In genomic region chr11:87449200-87449547, GRCm38 (mm10) we compare ENCODE assay signal across 8 mouse cellular contexts. TPM values are rescaled to one million over a fixed set of nuclear protein-coding genes. Genes with fewer than 3 reads are reported as not detected.
DNase-seq lines count a peak whose midpoint lies in the region; ATAC-seq and TF ChIP-seq lines count a peak whose summit lies in the region.

No protein-coding gene starts in this region.

- no peak for ATAC-seq in heart, embryonic 14.5 days (ENCODE audit: insufficient number of reproducible peaks, insufficient read depth, low FRiP score, low read depth)
- no peak for ATAC-seq in midbrain, embryonic 12.5 days (ENCODE audit: low FRiP score, low read depth)
- ATAC-seq in midbrain, postnatal 0 days (ENCODE audit: low FRiP score): no peak
- ATAC-seq in limb, embryonic 15.5 days (ENCODE audit: insufficient number of reproducible peaks, low FRiP score, low TSS enrichment, low read depth): no peak
- ATAC-seq in stomach, embryonic 15.5 days (ENCODE audit: insufficient read depth, low FRiP score, low read depth): no peak

- no peaks in the 10 kb centered on the region for H3K9me3 ChIP-seq in heart, embryonic 14.5 days (ENCODE audit: control insufficient read depth, low read length)
- no peaks in the 10 kb centered on the region for H3K9me3 ChIP-seq in midbrain, embryonic 12.5 days
- no peaks in the 10 kb centered on the region for H3K9me3 ChIP-seq in midbrain, postnatal 0 days (ENCODE audit: low read length)
- no peaks in the 10 kb centered on the region for H3K9me3 ChIP-seq in limb, embryonic 15.5 days
- no peaks in the 10 kb centered on the region for H3K9me3 ChIP-seq in stomach, embryonic 15.5 days

- H3K4me2 ChIP-seq in heart, embryonic 14.5 days (ENCODE audit: low read length): no peak overlapping the region
- no peak overlapping the region for H3K4me2 ChIP-seq in midbrain, embryonic 12.5 days (replicated peaks)
- no peak overlapping the region for H3K4me2 ChIP-seq in midbrain, postnatal 0 days (ENCODE audit: low read depth, low read length, poor library complexity, severe bottlenecking)
- H3K4me2 ChIP-seq in limb, embryonic 15.5 days: no peak overlapping the region
- no peak overlapping the region for H3K4me2 ChIP-seq in stomach, embryonic 15.5 days

- WGBS in heart, embryonic 14.5 days: 14% methylated on average over 3 of the region's 3 CpGs
- 16% methylated on average over 3 of the region's 3 CpGs for WGBS in midbrain, embryonic 12.5 days
- WGBS in midbrain, postnatal 0 days: 14% methylated on average over 3 of the region's 3 CpGs
- 3% methylated on average over 3 of the region's 3 CpGs for WGBS in limb, embryonic 15.5 days
- 3% methylated on average over 3 of the region's 3 CpGs for WGBS in stomach, embryonic 15.5 days

- H3K27ac ChIP-seq in heart, embryonic 14.5 days (replicated peaks in 1 of 2; ENCODE audit: control insufficient read depth in 1 of 2, insufficient read depth in 1 of 2, low read depth in 2 of 2, low read length in 2 of 2): peak overlapping the region; percentile 52 to 73; a peak in 3 of 4 replicates
- H3K27ac ChIP-seq in midbrain, embryonic 12.5 days (replicated peaks): peak overlapping the region; percentile 63
- no peak overlapping the region for H3K27ac ChIP-seq in midbrain, postnatal 0 days (ENCODE audit: low read depth, low read length)
- H3K27ac ChIP-seq in limb, embryonic 15.5 days: peak overlapping the region; percentile 76
- peak overlapping the region; percentile 86 for H3K27ac ChIP-seq in stomach, embryonic 15.5 days

- H3K4me1 ChIP-seq in heart, embryonic 14.5 days (ENCODE audit: control insufficient read depth in 2 of 2, insufficient read depth in 2 of 2, low read length in 2 of 2): peaks cover 5% of the 10 kb centered on the region in 2 experiments
- peaks cover 9% of the 10 kb centered on the region for H3K4me1 ChIP-seq in midbrain, embryonic 12.5 days
- H3K4me1 ChIP-seq in midbrain, postnatal 0 days (ENCODE audit: insufficient read depth, low read length): no peaks in the 10 kb centered on the region
- peaks cover 11% of the 10 kb centered on the region; the same call in 1 of the 2 replicates for H3K4me1 ChIP-seq in limb, embryonic 15.5 days
- H3K4me1 ChIP-seq in stomach, embryonic 15.5 days: peaks cover 5% of the 10 kb centered on the region; the same call in 1 of the 2 replicates

- no peaks in the 10 kb centered on the region for H3K27me3 ChIP-seq in heart, embryonic 14.5 days (ENCODE audit: control insufficient read depth, insufficient read depth, low read length)
- no peaks in the 10 kb centered on the region for H3K27me3 ChIP-seq in midbrain, embryonic 12.5 days
- no peaks in the 10 kb centered on the region for H3K27me3 ChIP-seq in midbrain, postnatal 0 days (ENCODE audit: insufficient read depth, low read length)
- no peaks in the 10 kb centered on the region for H3K27me3 ChIP-seq in limb, embryonic 15.5 days
- H3K27me3 ChIP-seq in stomach, embryonic 15.5 days (replicated peaks): no peaks in the 10 kb centered on the region

- no peaks in the 10 kb centered on the region for H3K36me3 ChIP-seq in heart, embryonic 14.5 days (ENCODE audit: control insufficient read depth, insufficient read depth, low read length)
- H3K36me3 ChIP-seq in midbrain, embryonic 12.5 days: no peaks in the 10 kb centered on the region
- H3K36me3 ChIP-seq in midbrain, postnatal 0 days (ENCODE audit: insufficient read depth, low read length): no peaks in the 10 kb centered on the region
- H3K36me3 ChIP-seq in limb, embryonic 15.5 days: no peaks in the 10 kb centered on the region
- H3K36me3 ChIP-seq in stomach, embryonic 15.5 days: no peaks in the 10 kb centered on the region

- H3K4me3 ChIP-seq in heart, embryonic 14.5 days (ENCODE audit: control insufficient read depth in 1 of 2, insufficient read depth in 1 of 2, low read depth in 1 of 2, low read length in 2 of 2): no peak overlapping the region
- no peak overlapping the region for H3K4me3 ChIP-seq in midbrain, embryonic 12.5 days
- H3K4me3 ChIP-seq in midbrain, postnatal 0 days (ENCODE audit: low read depth, low read length): no peak overlapping the region
- H3K4me3 ChIP-seq in limb, embryonic 15.5 days: no peak overlapping the region
- no peak overlapping the region for H3K4me3 ChIP-seq in stomach, embryonic 15.5 days (replicated peaks)

- 0 out of 2 replicates have a peak overlapping the region, but pooled peaks have one; percentile 3 for H3K9ac ChIP-seq in heart, embryonic 14.5 days (ENCODE audit: low read length)
- no peak overlapping the region for H3K9ac ChIP-seq in midbrain, embryonic 12.5 days (replicated peaks)
- no peak overlapping the region for H3K9ac ChIP-seq in midbrain, postnatal 0 days (replicated peaks; ENCODE audit: low read length, poor library complexity, severe bottlenecking)
- H3K9ac ChIP-seq in limb, embryonic 15.5 days: no peak overlapping the region
- no peak overlapping the region for H3K9ac ChIP-seq in stomach, embryonic 15.5 days

- intact Hi-C loops in heart, postnatal 36 days (cut with DNase I): no loop called here

- DNase-seq in heart, postnatal 36 days: no peak
- no peak for DNase-seq in midbrain, postnatal 0 days (ENCODE audit: low spot score)
- no peak for DNase-seq in cerebellum, postnatal 10 days
- no peak for DNase-seq in adrenal gland, postnatal 10 days

- no peak for TF ChIP-seq CTCF in midbrain, postnatal 0 days (IDR thresholded peaks at IDR 0.05)

RNA-seq across cellular contexts. Expression of gene Tex14, which starts 44.3 kb away (rescaled TPM):
- 0.28 and 0.38 TPM in 2 replicates for polyA plus RNA-seq in heart, embryonic 14.5 days (2014; fragmentation: Nextera tagmentation; extraction: Ambion mirVana)
- under 1 TPM in 1 of 2 experiments, not detected in 1; 0.33 TPM for total RNA-seq in heart, postnatal 36 days (2021)
- polyA plus RNA-seq in midbrain, embryonic 12.5 days (2016; fragmentation: Nextera tagmentation; extraction: Ambion mirVana): 0.60 TPM in 1 of 2 replicates, not detected in the other
- 0.66 and 4.0 TPM in 2 replicates for total RNA-seq in midbrain, postnatal 0 days (2014; rRNA removed)
- 0.31 and 0.35 TPM in 2 replicates for polyA plus RNA-seq in midbrain, postnatal 0 days (2015; fragmentation: Nextera tagmentation; extraction: Ambion mirVana)
- polyA plus RNA-seq in limb, embryonic 15.5 days (2015; fragmentation: Nextera tagmentation; extraction: Ambion mirVana): 0.82 and 2.1 TPM in 2 replicates
- polyA plus RNA-seq in stomach, embryonic 15.5 days (2015; fragmentation: Nextera tagmentation; extraction: Ambion mirVana): 0.46 and 0.59 TPM in 2 replicates
- total RNA-seq in adrenal gland, postnatal 10 days (2021): under 1 TPM; 0.58 to 0.90 TPM

RNA-seq across cellular contexts. Expression of gene Rad51c, which starts 44.4 kb away (rescaled TPM):
- polyA plus RNA-seq in heart, embryonic 14.5 days (2014; fragmentation: Nextera tagmentation; extraction: Ambion mirVana): 10.0 and 11.7 TPM in 2 replicates
- total RNA-seq in heart, postnatal 36 days (2021): 1 to 10 TPM; 1.1 to 1.3 TPM
- polyA plus RNA-seq in midbrain, embryonic 12.5 days (2016; fragmentation: Nextera tagmentation; extraction: Ambion mirVana): 9.8 and 12.0 TPM in 2 replicates
- total RNA-seq in midbrain, postnatal 0 days (2014; rRNA removed): 2.0 and 2.4 TPM in 2 replicates
- 1.8 and 2.1 TPM in 2 replicates for polyA plus RNA-seq in midbrain, postnatal 0 days (2015; fragmentation: Nextera tagmentation; extraction: Ambion mirVana)
- 7.6 and 7.8 TPM in 2 replicates for polyA plus RNA-seq in limb, embryonic 15.5 days (2015; fragmentation: Nextera tagmentation; extraction: Ambion mirVana)
- polyA plus RNA-seq in stomach, embryonic 15.5 days (2015; fragmentation: Nextera tagmentation; extraction: Ambion mirVana): 6.3 and 6.5 TPM in 2 replicates
- total RNA-seq in adrenal gland, postnatal 10 days (2021): 1 to 10 TPM; 3.2 to 3.3 TPM
